Mouse (Mus musculus): ENCODE measurements around the gene Serpinb9b. TPM values are rescaled to one million over a fixed set of nuclear protein-coding genes. Genes with fewer than 3 reads are reported as not detected.

Gene Serpinb9b
- polyA plus RNA-seq, 1 experiment from 2014 or later = 0.49 TPM

DNA sequence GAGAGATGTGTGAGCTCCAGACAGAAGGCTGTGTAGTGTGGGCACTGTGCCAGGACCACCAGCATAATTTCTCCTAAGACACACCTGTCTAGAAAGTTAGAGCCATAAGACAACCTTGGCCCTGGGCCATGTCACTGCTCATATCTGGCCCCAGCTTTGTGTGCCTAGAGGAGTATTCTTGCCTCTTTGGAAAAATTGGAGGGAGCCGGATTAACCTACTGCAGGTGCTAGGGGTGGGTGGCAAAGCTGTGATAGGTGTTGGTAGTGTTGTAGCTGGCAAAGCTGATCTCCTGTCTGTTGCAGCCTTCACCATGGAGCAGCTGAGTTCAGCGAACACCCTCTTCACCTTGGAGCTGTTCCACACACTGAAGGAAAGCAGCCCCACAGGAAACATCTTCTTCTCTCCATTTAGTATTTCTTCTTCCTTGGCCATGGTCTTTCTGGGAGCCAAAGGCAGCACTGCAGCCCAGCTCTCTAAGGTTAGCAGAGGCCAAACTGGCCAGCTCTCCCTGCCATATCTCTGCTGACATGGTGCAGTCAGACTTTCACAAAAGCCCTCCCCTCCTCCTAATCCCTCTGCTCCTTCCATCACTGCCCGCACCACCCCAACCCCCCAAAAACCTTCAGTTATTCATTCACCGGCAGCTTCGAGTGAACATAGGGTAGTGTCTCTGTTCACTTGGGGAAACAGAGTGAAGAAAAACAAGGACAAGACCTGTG is 57.9 kb downstream of the Serpinb9b start:
- no peak overlapping the region for H3K4me3 ChIP-seq
- no peaks in the 10 kb centered on the region for H3K36me3 ChIP-seq
- H3K4me2 ChIP-seq = no peak overlapping the region
- no peaks in the 10 kb centered on the region for H3K9me3 ChIP-seq
- H3K4me1 ChIP-seq = no peaks in the 10 kb centered on the region; the same call in 1 of the 2 replicates
- no peak overlapping the region for H3K9ac ChIP-seq
- H3K27me3 ChIP-seq = no peaks in the 10 kb centered on the region
- ATAC-seq (ENCODE audit: insufficient number of reproducible peaks, low FRiP score, low TSS enrichment, low read depth) = no peak
- no peak overlapping the region for H3K27ac ChIP-seq
- 68% methylated on average over 5 of the region's 5 CpGs for WGBS

DNA sequence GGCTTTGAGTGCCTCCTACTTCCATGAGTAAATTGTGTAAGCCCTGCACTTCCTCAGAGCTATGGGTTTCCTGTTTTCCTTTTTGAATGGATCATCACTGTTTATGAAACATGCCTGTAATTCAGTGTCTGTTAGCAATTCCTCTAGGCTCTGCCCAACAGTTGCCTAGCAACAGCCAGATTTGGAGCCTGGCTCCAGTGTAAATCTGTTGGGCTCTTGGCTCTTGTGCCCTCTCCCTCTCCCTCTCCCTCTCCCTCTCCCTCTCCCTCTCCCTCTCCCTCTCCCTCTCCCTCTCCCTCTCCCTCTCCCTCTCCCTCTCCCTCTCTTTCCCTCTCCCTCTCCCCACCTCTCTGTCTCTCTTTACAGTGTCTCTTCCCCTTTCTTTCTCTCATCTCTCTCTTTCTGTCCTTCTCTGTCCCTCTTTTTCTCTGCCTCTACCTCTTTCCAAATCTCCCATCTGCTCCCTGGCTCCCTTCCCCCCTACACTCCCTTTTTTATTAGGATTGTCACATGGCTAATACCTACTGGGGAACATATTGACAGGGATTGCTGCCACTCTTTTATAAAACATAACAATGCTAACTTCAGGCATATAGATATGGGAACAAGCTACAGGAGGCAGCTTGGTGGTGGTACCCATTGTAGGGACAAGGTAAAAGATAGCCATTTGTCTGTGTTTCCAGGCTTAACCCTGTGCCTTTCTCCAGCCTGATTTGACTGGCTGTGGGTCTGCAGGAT is 58.6 kb downstream of the Serpinb9b start:
- Histone ChIP-seq H3K4me2 (no peak overlapping the region), H3K36me3 (no peaks in the 10 kb centered on the region), H3K4me1 (no peaks in the 10 kb centered on the region; the same call in 1 of the 2 replicates), H3K27me3 (no peaks in the 10 kb centered on the region), H3K9ac (no peak overlapping the region), H3K27ac (no peak overlapping the region), H3K4me3 (no peak overlapping the region), H3K9me3 (no peaks in the 10 kb centered on the region)
- no peak for ATAC-seq (ENCODE audit: insufficient number of reproducible peaks, low FRiP score, low TSS enrichment, low read depth)

- WGBS = 55% methylated on average over 3 of the region's 3 CpGs
- no peak for ATAC-seq (ENCODE audit: insufficient number of reproducible peaks, low FRiP score, low TSS enrichment, low read depth)
- Histone ChIP-seq H3K36me3 (no peaks in the 10 kb centered on the region), H3K4me1 (no peaks in the 10 kb centered on the region; the same call in 1 of the 2 replicates), H3K9ac (no peak overlapping the region), H3K4me2 (no peak overlapping the region), H3K4me3 (no peak overlapping the region), H3K27me3 (no peaks in the 10 kb centered on the region), H3K9me3 (no peaks in the 10 kb centered on the region), H3K27ac (no peak overlapping the region)
Observed at GRCm38 (mm10) chr13:33089566-33089965, 62.4 kb downstream of the Serpinb9b start.

- H3K4me2 ChIP-seq = no peak overlapping the region
- WGBS = 56% methylated on average over 1 of the region's 1 CpGs
- ATAC-seq (ENCODE audit: insufficient number of reproducible peaks, low FRiP score, low TSS enrichment, low read depth) = no peak
Observed at GRCm38 (mm10) chr13:33090546-33090945, 63.3 kb downstream of the Serpinb9b start.

GRCm38 (mm10) chr13:33091306-33091705 is 64.1 kb downstream of the Serpinb9b start:
- WGBS = 93% methylated on average over 1 of the region's 1 CpGs

More at GRCm38 (mm10) chr13:33090546-33090945, 63.3 kb downstream of the Serpinb9b start:
- H3K9ac ChIP-seq = no peak overlapping the region
- no peaks in the 10 kb centered on the region; the same call in 1 of the 2 replicates for H3K4me1 ChIP-seq
- H3K36me3 ChIP-seq = no peaks in the 10 kb centered on the region
- H3K27ac ChIP-seq = no peak overlapping the region
- H3K9me3 ChIP-seq = no peaks in the 10 kb centered on the region
- H3K4me3 ChIP-seq = no peak overlapping the region
- no peaks in the 10 kb centered on the region for H3K27me3 ChIP-seq

More at GRCm38 (mm10) chr13:33091306-33091705, 64.1 kb downstream of the Serpinb9b start:
- H3K4me3 ChIP-seq = no peak overlapping the region
- H3K9ac ChIP-seq = no peak overlapping the region
- no peaks in the 10 kb centered on the region for H3K36me3 ChIP-seq
- H3K4me1 ChIP-seq = no peaks in the 10 kb centered on the region
- H3K27me3 ChIP-seq = no peaks in the 10 kb centered on the region
- H3K27ac ChIP-seq = no peak overlapping the region
- H3K4me2 ChIP-seq = no peak overlapping the region
- H3K9me3 ChIP-seq = no peaks in the 10 kb centered on the region
- no peak for ATAC-seq (ENCODE audit: insufficient number of reproducible peaks, low FRiP score, low TSS enrichment, low read depth)

Other genes starting within 250 kb of the Serpinb9b start
- gene Mylk4, start 243.5 kb upstream of the Serpinb9b start, polyA plus RNA-seq (2015; fragmentation: Nextera tagmentation; extraction: Ambion mirVana) = 5.5 and 11.9 TPM in 2 replicates
- 26.2 and 29.0 TPM in 2 replicates for gene Wrnip1, start 225.4 kb upstream of the Serpinb9b start, polyA plus RNA-seq (2015; fragmentation: Nextera tagmentation; extraction: Ambion mirVana)
- not detected in 2 replicates for gene D930007J09Rik, start 224.6 kb upstream of the Serpinb9b start, polyA plus RNA-seq (2015; fragmentation: Nextera tagmentation; extraction: Ambion mirVana)
- gene Serpinb1a, start 176.2 kb upstream of the Serpinb9b start, polyA plus RNA-seq (2015; fragmentation: Nextera tagmentation; extraction: Ambion mirVana) = 35.2 and 40.8 TPM in 2 replicates
- gene Serpinb1c, start 129.2 kb upstream of the Serpinb9b start, polyA plus RNA-seq (2015; fragmentation: Nextera tagmentation; extraction: Ambion mirVana) = 0.19 TPM in 1 of 2 replicates, not detected in the other
- 1.8 and 1.9 TPM in 2 replicates for gene Serpinb6b, start 62.2 kb upstream of the Serpinb9b start, polyA plus RNA-seq (2015; fragmentation: Nextera tagmentation; extraction: Ambion mirVana)
- gene Serpinb9, start 24.2 kb upstream of the Serpinb9b start, polyA plus RNA-seq (2015; fragmentation: Nextera tagmentation; extraction: Ambion mirVana) = 3.9 and 4.5 TPM in 2 replicates
- 1.1 and 1.3 TPM in 2 replicates for gene Serpinb1b, start 51.2 kb downstream of the Serpinb9b start, polyA plus RNA-seq (2015; fragmentation: Nextera tagmentation; extraction: Ambion mirVana)
- gene Serpinb9c, start 132.3 kb downstream of the Serpinb9b start, polyA plus RNA-seq (2015; fragmentation: Nextera tagmentation; extraction: Ambion mirVana) = not detected in 2 replicates
- not detected in 2 replicates for gene Serpinb9d, start 165.5 kb downstream of the Serpinb9b start, polyA plus RNA-seq (2015; fragmentation: Nextera tagmentation; extraction: Ambion mirVana)
- not detected in 2 replicates for gene Serpinb9e, start 222.2 kb downstream of the Serpinb9b start, polyA plus RNA-seq (2015; fragmentation: Nextera tagmentation; extraction: Ambion mirVana)

Data from limb, embryonic 15.5 days (tissue).